Mouse (Mus musculus) brain, adult 2 months (tissue): ENCODE results near the gene Tst.

Source experiments
- DNase-seq: peaks from one replicate; pipeline ENCODE4 v3.0.0; 2011; ENCODE audit warnings: low read depth, low spot score

Tst gene

GRCm38 (mm10) chr15:78429871-78430622, 24.3 kb upstream of the Tst start:
- DNase-seq = no peak

GRCm38 (mm10) chr15:78429139-78429459, 23.4 kb upstream of the Tst start:
- no peak for DNase-seq

- DNase-seq = peak; percentile 95
These were observed 22.9 kb upstream of the Tst start, which contains the start of gene Kctd17 for GRCm38 (mm10) chr15:78428391-78429138. Gene Kctd17, plus strand, starts transcription at chr15:78428564.

DNA sequence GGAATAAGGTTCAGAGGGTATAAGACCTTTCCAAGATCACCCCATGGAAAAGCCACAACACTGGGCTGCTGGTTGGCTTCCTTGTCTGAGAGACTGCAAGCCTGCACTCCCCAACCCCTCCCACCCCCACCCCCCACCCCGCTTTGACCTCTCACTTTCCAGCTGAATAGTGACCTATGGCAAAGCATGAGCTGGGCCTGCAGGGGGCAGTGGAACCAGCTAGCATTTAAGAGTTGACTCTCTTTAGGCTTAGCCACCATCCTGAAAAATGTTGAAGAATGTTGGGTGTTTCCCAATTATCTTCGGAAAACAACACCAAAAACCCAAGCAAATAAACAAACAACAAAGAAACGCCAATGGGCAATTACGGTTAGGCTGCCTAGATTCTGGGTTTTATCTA, 19.5 kb upstream of the Tst start:
- DNase-seq = no peak

- peak; percentile 45 for DNase-seq
These were observed 18.8 kb upstream of the Tst start for GRCm38 (mm10) chr15:78424507-78424906.

DNA sequence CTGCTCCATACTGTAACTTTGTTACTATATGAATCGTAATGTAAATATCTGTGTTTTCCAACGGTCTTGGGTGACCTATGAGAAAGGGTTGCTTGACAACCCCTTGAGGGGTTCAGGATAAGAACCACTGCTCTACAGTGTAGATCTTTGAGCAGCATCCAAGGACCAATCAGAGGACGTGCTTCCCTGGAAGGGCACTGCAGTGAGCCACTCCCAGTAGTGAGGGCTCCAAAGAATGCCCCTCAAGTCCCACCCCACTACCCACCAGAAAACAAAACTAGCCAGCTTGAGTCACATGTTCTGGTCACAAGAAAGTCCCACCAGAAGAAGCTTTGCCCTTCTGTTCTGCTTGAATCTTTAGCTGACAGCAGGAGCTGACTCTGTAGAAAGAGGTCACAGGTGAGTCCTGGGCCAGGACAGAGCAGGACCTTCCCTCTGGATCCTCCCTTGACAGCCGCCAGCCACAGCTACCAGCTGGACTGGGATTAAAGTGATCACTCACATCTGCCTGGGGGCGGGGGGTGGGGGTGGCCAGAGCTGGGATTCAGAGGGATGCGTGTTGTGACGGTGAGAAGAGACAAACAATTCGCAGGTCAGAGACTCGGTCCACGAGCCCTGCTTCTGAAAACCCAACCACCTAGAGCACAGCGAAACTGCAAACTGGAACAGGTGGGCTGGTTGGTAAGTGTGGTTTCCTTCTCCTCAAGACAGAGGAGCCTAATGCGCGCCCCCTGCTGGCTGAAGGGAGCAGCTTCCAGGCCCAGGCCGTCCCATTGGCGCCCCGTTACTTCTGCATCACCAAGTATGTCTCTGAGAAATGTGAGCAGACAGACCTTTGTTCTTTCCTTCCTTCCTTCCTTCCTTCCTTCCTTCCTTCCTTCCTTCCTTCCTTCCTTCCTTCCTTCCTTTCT, 16.6 kb upstream of the Tst start:
- peak; percentile 88 for DNase-seq

DNA sequence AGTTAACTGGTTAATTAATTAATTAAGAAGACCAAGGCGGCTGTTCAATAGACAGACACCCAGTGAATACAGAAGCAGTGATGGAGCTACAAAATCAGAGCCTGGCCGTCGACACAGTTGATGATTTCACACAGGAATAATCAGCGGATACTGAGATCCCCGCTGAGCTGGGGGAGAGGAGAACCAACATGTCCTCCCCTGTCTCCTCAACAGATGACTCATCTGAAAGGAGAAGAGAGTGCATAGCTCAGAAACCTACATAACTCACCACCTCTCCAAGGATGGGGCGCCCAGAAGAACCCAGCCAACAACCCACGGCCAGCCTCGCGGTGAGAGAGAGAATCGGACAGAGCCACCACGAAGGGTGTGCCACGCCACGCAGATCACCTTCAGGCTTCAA, 14.7 kb upstream of the Tst start:
- DNase-seq = peak; percentile 54

DNA sequence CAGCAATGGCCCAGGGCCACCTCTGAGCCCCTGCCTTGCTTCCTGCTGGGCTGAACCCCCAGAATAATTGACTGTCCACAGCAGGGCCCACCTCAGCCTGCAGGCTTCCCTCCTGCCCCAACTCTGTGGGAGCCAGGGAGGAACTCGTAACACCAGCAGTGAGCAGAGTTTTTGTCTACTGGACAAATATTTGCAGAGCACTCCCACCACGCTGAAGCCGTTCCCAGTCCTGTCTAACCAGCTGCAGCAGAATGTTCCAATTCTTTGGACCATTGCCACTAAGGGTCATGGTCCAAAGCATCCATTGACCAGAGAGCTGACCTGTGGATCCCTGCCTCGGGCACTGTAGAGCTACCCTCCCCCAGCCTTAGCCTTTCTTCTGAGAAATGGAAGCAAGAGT, 11.2 kb upstream of the Tst start:
- DNase-seq = no peak

- no peak for DNase-seq
These were observed 8.4 kb upstream of the Tst start for GRCm38 (mm10) chr15:78414157-78414556.

DNA sequence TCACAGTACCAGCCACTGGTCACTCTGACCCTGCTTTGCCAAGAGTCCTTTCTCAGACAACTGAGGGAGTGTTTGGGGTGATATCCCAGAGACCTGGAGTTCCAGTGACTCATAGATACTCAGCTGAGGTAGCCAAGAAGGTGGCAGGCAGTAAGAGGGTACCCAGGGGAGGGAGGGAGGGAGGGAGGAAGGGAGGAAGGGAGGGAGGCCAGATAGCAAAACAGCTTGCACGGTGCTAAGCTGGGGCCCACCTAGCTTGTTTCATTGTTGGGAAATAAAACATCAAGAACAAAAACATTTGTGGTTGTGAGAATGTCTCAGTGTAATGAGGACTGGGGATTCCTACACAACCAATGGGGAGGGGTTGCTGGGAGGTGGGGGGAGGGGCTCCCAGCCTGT, 8.0 kb upstream of the Tst start:
- no peak for DNase-seq

GRCm38 (mm10) chr15:78413083-78413718, 7.5 kb upstream of the Tst start:
- DNase-seq = no peak

- DNase-seq = no peak
These were observed 3.9 kb upstream of the Tst start for GRCm38 (mm10) chr15:78409570-78410052.

GRCm38 (mm10) chr15:78406293-78406934, 707 bp upstream of the Tst start, which contains the start of gene Mpst:
Gene Mpst, plus strand, starts transcription at chr15:78406416.
- peak; percentile 96 for DNase-seq

- DNase-seq = no peak
These were observed 609 bp downstream of the Tst start for GRCm38 (mm10) chr15:78405098-78405497.

GRCm38 (mm10) chr15:78403896-78404295, 1.8 kb downstream of the Tst start:
- DNase-seq = no peak

GRCm38 (mm10) chr15:78403301-78403741, 2.4 kb downstream of the Tst start:
- DNase-seq = no peak

DNA sequence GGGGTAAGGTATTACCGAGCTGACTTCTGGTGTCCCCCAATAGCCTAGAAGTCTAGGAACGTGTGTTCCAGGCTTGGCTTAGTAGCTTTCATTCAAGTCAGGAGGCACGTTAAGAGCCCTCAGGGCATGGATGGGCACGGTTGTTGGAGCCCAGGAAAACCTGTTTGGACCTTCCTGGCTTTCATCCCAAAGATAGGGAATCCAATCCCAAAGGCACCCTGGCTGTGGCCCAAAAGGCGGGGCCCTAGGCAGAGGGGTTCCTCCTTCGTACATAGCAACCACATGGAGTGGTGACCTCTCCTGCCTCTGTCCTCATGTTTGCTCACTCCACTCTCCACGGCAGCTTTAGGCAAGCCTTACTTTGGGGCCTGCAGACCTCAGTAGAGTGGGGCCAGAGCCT, 3.3 kb downstream of the Tst start:
- no peak for DNase-seq

GRCm38 (mm10) chr15:78401921-78402320, 3.8 kb downstream of the Tst start:
- DNase-seq = peak; percentile 74

DNA sequence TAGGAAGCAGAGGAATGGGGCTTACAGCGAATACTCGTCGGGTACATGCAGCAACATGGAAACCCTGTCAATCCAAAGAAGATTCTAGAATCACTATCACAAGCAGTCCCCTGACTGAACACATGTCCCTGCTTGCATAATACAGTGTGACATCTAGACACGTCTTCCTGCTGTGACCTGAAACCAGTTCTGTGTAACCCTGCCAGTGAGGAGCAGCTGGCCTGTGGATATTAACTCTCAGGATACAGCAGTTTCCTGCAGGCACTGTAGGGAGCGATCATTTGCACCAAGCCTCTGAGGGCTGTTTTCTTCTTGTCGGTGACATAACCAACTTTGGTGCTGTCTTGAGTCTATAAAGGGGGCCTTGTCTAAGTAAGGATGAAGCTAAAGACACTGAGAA, 4.4 kb downstream of the Tst start:
- peak; percentile 29 for DNase-seq

DNA sequence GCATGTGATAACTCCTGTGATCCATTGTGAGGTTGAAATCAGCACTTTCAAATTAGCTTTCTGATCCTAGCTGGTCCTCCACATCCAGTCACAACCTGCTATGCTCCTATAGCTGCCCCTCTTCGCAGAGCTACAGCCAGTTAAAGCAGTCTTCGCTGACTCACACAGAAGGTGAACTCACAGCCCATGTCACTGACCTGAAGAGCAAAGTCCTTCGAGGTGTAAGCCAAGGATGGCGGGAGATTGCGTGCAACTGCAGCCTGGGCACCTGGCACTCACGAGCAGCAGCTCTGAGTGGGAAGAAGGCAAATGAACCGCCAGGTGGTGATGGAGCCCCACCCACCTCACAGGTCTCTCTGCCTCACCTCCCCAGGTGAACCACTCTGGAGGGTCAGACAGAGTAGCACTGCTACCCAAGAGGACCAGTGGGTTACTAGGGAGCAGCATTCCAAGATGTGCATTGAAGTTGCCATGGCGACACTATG, 10.2 kb downstream of the Tst start, which contains the start of gene Tex33:
Gene Tex33 (minus strand): TSS at position 435 of the 485 bp plus-strand sequence.
- DNase-seq = no peak

DNA sequence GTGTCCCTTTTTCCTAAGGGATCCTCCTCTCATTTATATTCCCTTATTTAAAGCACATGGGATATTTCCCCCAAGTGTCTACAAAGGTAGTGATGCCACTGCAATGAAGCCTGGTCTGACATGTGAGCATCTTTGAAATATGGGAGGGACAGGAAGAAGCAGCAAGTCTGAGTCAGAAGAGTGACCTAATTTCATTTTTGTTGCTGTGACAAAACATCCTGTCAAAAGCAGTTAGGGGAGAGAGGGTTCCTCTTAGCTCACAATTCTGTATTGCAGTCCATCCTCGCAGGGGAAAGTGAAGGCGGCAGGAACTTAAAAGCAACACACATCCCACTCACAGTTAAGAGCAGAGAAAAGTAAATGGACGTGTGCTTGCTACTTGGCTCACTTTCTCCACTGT, 14.9 kb downstream of the Tst start:
- peak; percentile 46 for DNase-seq
